Comparison of ENCODE assay signal across 29 mouse cellular contexts in genomic region chr5:147015191-147015590, GRCm38 (mm10). TPM values are rescaled to one million over a fixed set of nuclear protein-coding genes. Genes with fewer than 3 reads are reported as not detected.
DNase-seq lines count a peak whose midpoint lies in the region; ATAC-seq and TF ChIP-seq lines count a peak whose summit lies in the region.
"Had no signal": no experiment of that assay in that cellular context is flagged by ENCODE, and none has a peak within 500 bp of the region (broad histone marks: within the 10 kb centered on the region; RNA-seq: fewer than 3 reads in every experiment).

No protein-coding gene starts in this region.

- no peak for TF ChIP-seq EP300 in MEL (IDR thresholded peaks at IDR 0.05; ENCODE audit: low read depth in 1 of 2, low read length in 2 of 2)

- ATAC-seq in hematopoietic stem cell, adult 5-6 weeks (replicated peaks in 1 of 2; ENCODE audit: insufficient read depth in 1 of 2, low FRiP score in 2 of 2, low TSS enrichment in 1 of 2, low read depth in 1 of 2, poor library complexity in 2 of 2, severe bottlenecking in 2 of 2), result peak; percentile 68 to 84; a peak in 3 of 4 replicates
- peak; percentile 84 for ATAC-seq in megakaryocyte progenitor cell, adult 5-6 weeks (replicated peaks; ENCODE audit: poor library complexity)
- ATAC-seq in liver, embryonic 12.5 days, result no peak
- ATAC-seq in forebrain, embryonic 14.5 days, result no peak
- ATAC-seq: activated CD4-positive, CD25-positive, alpha-beta regulatory T cell, adult 4 months; forebrain, embryonic 13.5 days; forebrain, postnatal 0 days; hindbrain, embryonic 16.5 days; intestine, embryonic 15.5 days had no signal

- H3K9me3 ChIP-seq in MEL (replicated peaks; ENCODE audit: insufficient read depth, low read length), result no peaks in the 10 kb centered on the region
- no peaks in the 10 kb centered on the region for H3K9me3 ChIP-seq in liver, embryonic 12.5 days (replicated peaks)
- H3K9me3 ChIP-seq in forebrain, embryonic 14.5 days (replicated peaks; ENCODE audit: control insufficient read depth, low read length), result no peaks in the 10 kb centered on the region
- H3K9me3 ChIP-seq: embryonic facial prominence, embryonic 10.5 days; embryonic facial prominence, embryonic 13.5 days; forebrain, embryonic 10.5 days; forebrain, embryonic 13.5 days; hindbrain, embryonic 10.5 days; hindbrain, embryonic 13.5 days; intestine, embryonic 15.5 days had no signal

- no peaks in the 10 kb centered on the region for H3K79me2 ChIP-seq in MEL (ENCODE audit: control insufficient read depth, insufficient read depth, low read length, poor library complexity)

- peak in 1 of 3 experiments; percentile 10; a peak in 1 of 6 replicates for TF ChIP-seq CTCF in MEL (IDR thresholded peaks at IDR 0.05 in 2 of 3, conservative IDR thresholded peaks at IDR 0.05 in 1 of 3; ENCODE audit: control insufficient read depth in 1 of 3, insufficient read depth in 1 of 3, low read depth in 2 of 3, low read length in 3 of 3, poor library complexity in 1 of 3, severe bottlenecking in 1 of 3)

- peak; percentile 36 for DNase-seq in A20 (ENCODE audit: low read depth, low spot score)
- DNase-seq in MEL (ENCODE audit: low read depth, low spot score), result peak; percentile 52
- no peak for DNase-seq in frontal cortex, postnatal 25 days (ENCODE audit: low spot score in 2 of 2)
- no peak for DNase-seq in forebrain, embryonic 14.5 days (ENCODE audit: low spot score)
- no peak for DNase-seq in frontal cortex, adult 2 months (ENCODE audit: extremely low spot score in 1 of 2, low spot score in 1 of 2)
- DNase-seq: adrenal gland, postnatal 10 days; adrenal gland, postnatal 36 days; cerebellum, adult 18-20 months; cerebellum, adult 9-10 months; cerebellum, postnatal 14 days; forebrain, postnatal 0 days; gastrocnemius, postnatal 10 days; gastrocnemius, postnatal 36 days; heart, adult 11 months; kidney, adult 11 months had no signal

- no peak for TF ChIP-seq RAD21 in MEL (IDR thresholded peaks at IDR 0.05; ENCODE audit: low read depth, low read length)

- H3K36me3 ChIP-seq in MEL (ENCODE audit: control insufficient read depth in 1 of 2, insufficient read depth in 2 of 2, low read length in 2 of 2), result no peaks in the 10 kb centered on the region
- peaks cover 35% of the 10 kb centered on the region for H3K36me3 ChIP-seq in liver, embryonic 12.5 days
- peaks cover 6% of the 10 kb centered on the region; the same call in 1 of the 2 replicates for H3K36me3 ChIP-seq in forebrain, embryonic 14.5 days (ENCODE audit: control insufficient read depth, insufficient read depth, low read length)

- H3K27me3 ChIP-seq in MEL (ENCODE audit: control insufficient read depth in 1 of 2, insufficient read depth in 2 of 2, low read length in 2 of 2), result no peaks in the 10 kb centered on the region
- no peaks in the 10 kb centered on the region for H3K27me3 ChIP-seq in liver, embryonic 12.5 days (replicated peaks)
- H3K27me3 ChIP-seq in forebrain, embryonic 14.5 days (replicated peaks; ENCODE audit: control insufficient read depth, insufficient read depth, low read length), result no peaks in the 10 kb centered on the region
- H3K27me3 ChIP-seq: embryonic facial prominence, embryonic 13.5 days; forebrain, embryonic 13.5 days; hindbrain, embryonic 13.5 days; intestine, embryonic 15.5 days had no signal

- no peak overlapping the region for H3K9ac ChIP-seq in MEL (ENCODE audit: control insufficient read depth, low read depth, low read length, poor library complexity, severe bottlenecking)
- H3K9ac ChIP-seq in liver, embryonic 12.5 days, result no peak overlapping the region
- no peak overlapping the region for H3K9ac ChIP-seq in forebrain, embryonic 14.5 days (ENCODE audit: low read length)
- H3K9ac ChIP-seq: embryonic facial prominence, embryonic 13.5 days; forebrain, embryonic 13.5 days; forebrain, postnatal 0 days; hindbrain, embryonic 13.5 days; intestine, embryonic 15.5 days had no signal

- H3K4me3 ChIP-seq in MEL (ENCODE audit: control insufficient read depth in 1 of 2, insufficient read depth in 1 of 2, low read depth in 2 of 2, low read length in 2 of 2), result no peak overlapping the region
- no peak overlapping the region for H3K4me3 ChIP-seq in liver, embryonic 12.5 days
- no peak overlapping the region for H3K4me3 ChIP-seq in forebrain, embryonic 14.5 days (ENCODE audit: low read depth, low read length)
- H3K4me3 ChIP-seq: embryonic facial prominence, embryonic 10.5 days; embryonic facial prominence, embryonic 13.5 days; erythroblast, embryonic 14.5 days; forebrain, embryonic 10.5 days; forebrain, embryonic 13.5 days; hindbrain, embryonic 10.5 days; hindbrain, embryonic 13.5 days; intestine, embryonic 15.5 days had no signal

- H3K4me2 ChIP-seq in liver, embryonic 12.5 days, result no peak overlapping the region
- H3K4me2 ChIP-seq in forebrain, embryonic 14.5 days (ENCODE audit: low read length), result no peak overlapping the region
- H3K4me2 ChIP-seq: embryonic facial prominence, embryonic 13.5 days; forebrain, embryonic 13.5 days; heart, embryonic 11.5 days; hindbrain, embryonic 13.5 days; intestine, embryonic 15.5 days had no signal

- H3K4me1 ChIP-seq in MEL (ENCODE audit: control insufficient read depth in 1 of 2, insufficient read depth in 2 of 2, low read length in 2 of 2), result no peaks in the 10 kb centered on the region
- H3K4me1 ChIP-seq in liver, embryonic 12.5 days, result no peaks in the 10 kb centered on the region
- H3K4me1 ChIP-seq in forebrain, embryonic 14.5 days (ENCODE audit: control insufficient read depth, insufficient read depth, low read length), result no peaks in the 10 kb centered on the region
- H3K4me1 ChIP-seq: hindbrain, embryonic 10.5 days had no signal

- 73% methylated on average over 7 of the region's 7 CpGs for WGBS in liver, embryonic 12.5 days (ENCODE audit: insufficient replicate concordance)
- 93% methylated on average over 7 of the region's 7 CpGs for WGBS in forebrain, embryonic 14.5 days

- H3K27ac ChIP-seq in MEL (ENCODE audit: control insufficient read depth, low read depth, low read length), result no peak overlapping the region
- no peak overlapping the region for H3K27ac ChIP-seq in liver, embryonic 12.5 days
- no peak overlapping the region for H3K27ac ChIP-seq in forebrain, embryonic 14.5 days (ENCODE audit: low read depth, low read length)
- H3K27ac ChIP-seq: embryonic facial prominence, embryonic 10.5 days; embryonic facial prominence, embryonic 13.5 days; forebrain, embryonic 10.5 days; forebrain, embryonic 13.5 days; hindbrain, embryonic 10.5 days; hindbrain, embryonic 13.5 days; intestine, embryonic 15.5 days had no signal

- no peak for TF ChIP-seq POLR2A in MEL (IDR thresholded peaks at IDR 0.05; ENCODE audit: control insufficient read depth in 1 of 2, insufficient read depth in 1 of 2, low read depth in 1 of 2, low read length in 2 of 2, poor library complexity in 1 of 2)

TF ChIP-seq in MEL, 35 proteins besides CTCF, POLR2A, EP300 and RAD21:
- no peak for TF ChIP-seq ZMIZ1 (IDR thresholded peaks at IDR 0.05; ENCODE audit: low read depth, low read length)
- no peak for TF ChIP-seq USF2 (IDR thresholded peaks at IDR 0.05; ENCODE audit: borderline replicate concordance in 1 of 2, insufficient read depth in 1 of 2, low read depth in 1 of 2, low read length in 2 of 2)
- TF ChIP-seq ELF1 (IDR thresholded peaks at IDR 0.05; ENCODE audit: low read depth, low read length), result no peak
- TF ChIP-seq MXI1 (IDR thresholded peaks at IDR 0.05; ENCODE audit: low read depth, low read length), result no peak
- TF ChIP-seq SMC3 (IDR thresholded peaks at IDR 0.05; ENCODE audit: low read depth, low read length), result peak; percentile 22; the same call in 1 of the 2 replicates
- no peak for TF ChIP-seq ZKSCAN1 (IDR thresholded peaks at IDR 0.05; ENCODE audit: low read depth, low read length)

RNA-seq across cellular contexts. Expression of gene Mtif3, which starts 51.6 kb away (rescaled TPM):
- total RNA-seq in MEL (2012; rRNA removed), result 22.3 and 22.7 TPM in 2 replicates
- 10 to 100 TPM in 1 of 2 experiments, not detected in 1; 38.2 TPM for polyA plus RNA-seq in MEL (2012; ENCODE audit: insufficient read depth in 1 of 2, insufficient read length in 2 of 2, low read depth in 1 of 2, low replicate concordance in 2 of 2, missing spikeins in 1 of 2)
- 17.1 and 23.7 TPM in 2 replicates for total RNA-seq in hematopoietic stem cell, adult 5-6 weeks (2017)
- total RNA-seq in megakaryocyte progenitor cell, adult 5-6 weeks (2015), result 8.5 and 14.5 TPM in 2 replicates
- total RNA-seq in megakaryocyte progenitor cell, adult 5-6 weeks (2017), result 27.3 and 38.0 TPM in 2 replicates
- 14.9 and 16.5 TPM in 2 replicates for polyA plus RNA-seq in liver, embryonic 12.5 days (2016; fragmentation: Nextera tagmentation; extraction: Ambion mirVana)
- 27.1 and 34.4 TPM in 2 replicates for polyA plus RNA-seq in forebrain, embryonic 14.5 days (2014; fragmentation: Nextera tagmentation; extraction: Ambion mirVana)
- 22.0 and 22.7 TPM in 2 replicates for polyA plus RNA-seq in frontal cortex, adult 2 months (2012; rRNA removed)

Comparison
In these comparisons a context has a peak if more than half of its experiments do, and no peak if none do; other contexts are left out.
1. DNase-seq: peak in A20 (single experiment) and MEL (single experiment); none in frontal cortex, postnatal 25 days (0 of 2), forebrain, embryonic 14.5 days (single experiment) and frontal cortex, adult 2 months (0 of 2).
2. ATAC-seq: peak in hematopoietic stem cell, adult 5-6 weeks (2 of 2) and megakaryocyte progenitor cell, adult 5-6 weeks (single experiment); none in liver, embryonic 12.5 days (single experiment) and forebrain, embryonic 14.5 days (single experiment).